Mouse (Mus musculus) hindbrain, embryonic 13.5 days (tissue): ENCODE results near the gene Aloxe3. TPM values are rescaled to one million over a fixed set of nuclear protein-coding genes. Genes with fewer than 3 reads are reported as not detected.

Experiments
- ATAC-seq: fragments of 200-750 bp; cut with Nextera tagmentation; 2 replicates; pipeline ENCODE4 v1.8.0; 2017; ENCODE audit warnings: moderate TSS enrichment; ENCODE audit not compliant: low FRiP score
- H3K27ac ChIP-seq: fragments of 300-500 bp; sonication (generic); 2 replicates; pipeline ENCODE4 v1.5.1; 2015; ENCODE audit warnings: inconsistent platforms, mild to moderate bottlenecking, moderate library complexity
- H3K27me3 ChIP-seq: fragments of 300-500 bp; sonication (generic); 2 replicates; pipeline ENCODE4 v1.6.1; 2015; ENCODE audit warnings: mild to moderate bottlenecking, inconsistent platforms
- H3K36me3 ChIP-seq: fragments of 300-500 bp; sonication (generic); 2 replicates; pipeline ENCODE4 v1.6.1; 2015; ENCODE audit warnings: mild to moderate bottlenecking, inconsistent platforms
- H3K4me1 ChIP-seq: fragments of 300-500 bp; sonication (generic); replicated peaks from 2 replicates; pipeline ENCODE4 v1.6.1; 2015; ENCODE audit warnings: inconsistent platforms
- H3K4me2 ChIP-seq: fragments of 300-500 bp; sonication (generic); 2 replicates; pipeline ENCODE4 v1.6.1; 2015; ENCODE audit warnings: inconsistent platforms, mild to moderate bottlenecking, moderate library complexity
- H3K4me3 ChIP-seq: fragments of 300-500 bp; sonication (generic); 2 replicates; pipeline ENCODE4 v1.5.1; 2015; ENCODE audit warnings: mild to moderate bottlenecking, inconsistent platforms
- H3K9ac ChIP-seq: fragments of 300-500 bp; sonication (generic); 2 replicates; pipeline ENCODE4 v1.6.1; 2015; ENCODE audit warnings: mild to moderate bottlenecking, inconsistent platforms
- H3K9me3 ChIP-seq: fragments of 300-500 bp; sonication (generic); 2 replicates; pipeline ENCODE4 v1.6.1; 2016; ENCODE audit warnings: inconsistent platforms
- WGBS: fragments of 180-500 bp; shearing (Covaris S2); methylation state at CpG from one replicate; pipeline ENCODE4 v1.1.7; 2015; 5-methylcytosine and 5-hydroxymethylcytosine counted together
- polyA plus RNA-seq: library from polyadenylated mRNA; unstranded; fragments of >200 nt; fragmentation: Nextera tagmentation; extraction: Ambion mirVana; gene quantifications from 2 replicates; pipeline ENCODE4 v1.2.1, GENCODE M21; 2015

The Aloxe3 gene
- polyA plus RNA-seq, 1 experiment from 2014 or later: 0.71 TPM

DNA sequence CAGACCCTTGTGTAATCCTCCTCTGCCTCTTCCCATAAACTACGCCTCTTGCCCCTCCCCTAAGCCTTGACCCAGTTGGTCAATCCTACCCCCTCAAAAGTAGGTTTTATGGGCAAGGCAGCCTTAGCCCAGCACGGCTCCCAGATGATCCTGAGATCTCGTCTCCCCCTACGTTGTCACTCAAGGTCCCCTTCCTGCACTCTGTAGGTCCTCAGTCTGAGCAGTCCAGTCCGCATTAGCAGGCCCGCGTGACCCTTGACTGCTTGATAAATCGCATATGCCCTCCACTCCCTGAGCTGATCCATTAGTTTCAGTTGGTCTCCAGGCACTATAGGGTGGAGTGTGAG, 8.9 kb downstream of the Aloxe3 start:
- 28% methylated on average over 8 of the region's 8 CpGs for WGBS
- Histone ChIP-seq H3K9me3 (no peaks in the 10 kb centered on the region), H3K4me2 (peak overlapping the region; percentile 58), H3K36me3 (no peaks in the 10 kb centered on the region), H3K4me1 (peaks cover 13% of the 10 kb centered on the region), H3K27ac (no peak overlapping the region; the same call in 1 of the 2 replicates), H3K9ac (peak overlapping the region; percentile 64), H3K4me3 (peak overlapping the region; percentile 43), H3K27me3 (peaks cover 34% of the 10 kb centered on the region)
- ATAC-seq: 0 out of 2 replicates have a peak, but pooled peaks have one; percentile 15

- Histone ChIP-seq H3K9ac (no peak overlapping the region), H3K4me3 (no peak overlapping the region), H3K9me3 (no peaks in the 10 kb centered on the region), H3K4me2 (no peak overlapping the region), H3K27me3 (peaks cover 28% of the 10 kb centered on the region), H3K4me1 (peaks cover 13% of the 10 kb centered on the region), H3K27ac (no peak overlapping the region), H3K36me3 (no peaks in the 10 kb centered on the region)
- 88% methylated on average over 6 of the region's 6 CpGs for WGBS
- no peak for ATAC-seq
Measured at GRCm38 (mm10) chr11:69135361-69135760, 9.7 kb downstream of the Aloxe3 start.

DNA sequence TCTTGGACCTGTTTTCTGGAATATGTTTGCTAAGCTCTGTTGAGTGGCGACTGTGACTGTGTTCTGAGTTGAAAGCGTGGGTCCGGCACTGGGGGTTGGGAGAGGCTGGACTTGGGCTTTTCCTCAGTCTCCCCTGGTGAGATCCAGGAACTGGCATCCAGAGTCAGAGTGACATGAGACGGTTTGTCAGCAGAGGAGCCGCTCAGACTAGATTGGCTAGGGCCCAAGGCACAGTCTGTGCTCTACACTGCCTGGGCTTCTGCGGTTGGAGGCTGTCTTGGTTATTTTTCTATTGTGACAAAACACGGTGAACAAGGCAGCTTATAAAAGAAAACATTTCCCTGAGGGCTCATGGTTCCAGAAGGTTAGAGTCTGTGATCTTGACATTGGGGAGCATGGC, 21.9 kb downstream of the Aloxe3 start:
- Histone ChIP-seq H3K27ac (no peak overlapping the region), H3K27me3 (peaks cover 29% of the 10 kb centered on the region), H3K4me2 (no peak overlapping the region), H3K9me3 (no peaks in the 10 kb centered on the region), H3K4me1 (peaks cover 6% of the 10 kb centered on the region; the same call in 1 of the 2 replicates), H3K36me3 (no peaks in the 10 kb centered on the region), H3K4me3 (no peak overlapping the region), H3K9ac (no peak overlapping the region)
- ATAC-seq: no peak
- 66% methylated on average over 7 of the region's 7 CpGs for WGBS

- peaks cover 28% of the 10 kb centered on the region for H3K27me3 ChIP-seq
Measured at GRCm38 (mm10) chr11:69148451-69148960, 22.8 kb downstream of the Aloxe3 start.

GRCm38 (mm10) chr11:69149728-69150127, 24.0 kb downstream of the Aloxe3 start:
- ATAC-seq: no peak
- 77% methylated on average over 6 of the region's 6 CpGs for WGBS
- H3K27me3 ChIP-seq: peaks cover 29% of the 10 kb centered on the region
- H3K9me3 ChIP-seq: no peaks in the 10 kb centered on the region
- H3K9ac ChIP-seq: 0 out of 2 replicates have a peak overlapping the region, but pooled peaks have one; percentile 19
- H3K27ac ChIP-seq: no peak overlapping the region
- H3K36me3 ChIP-seq: no peaks in the 10 kb centered on the region
- H3K4me3 ChIP-seq: no peak overlapping the region
- H3K4me1 ChIP-seq: peaks cover 6% of the 10 kb centered on the region; the same call in 1 of the 2 replicates
- H3K4me2 ChIP-seq: no peak overlapping the region

More at GRCm38 (mm10) chr11:69148451-69148960, 22.8 kb downstream of the Aloxe3 start:
- WGBS: 90% methylated on average over 5 of the region's 5 CpGs
- no peaks in the 10 kb centered on the region for H3K36me3 ChIP-seq
- peaks cover 6% of the 10 kb centered on the region; the same call in 1 of the 2 replicates for H3K4me1 ChIP-seq
- H3K27ac ChIP-seq: no peak overlapping the region
- no peak overlapping the region for H3K9ac ChIP-seq
- no peak overlapping the region for H3K4me3 ChIP-seq
- no peak overlapping the region for H3K4me2 ChIP-seq
- no peaks in the 10 kb centered on the region for H3K9me3 ChIP-seq
- ATAC-seq: no peak

GRCm38 (mm10) chr11:69150444-69150843, 24.7 kb downstream of the Aloxe3 start:
- peaks cover 6% of the 10 kb centered on the region; the same call in 1 of the 2 replicates for H3K4me1 ChIP-seq
- no peaks in the 10 kb centered on the region for H3K9me3 ChIP-seq
- peaks cover 37% of the 10 kb centered on the region for H3K27me3 ChIP-seq
- no peak overlapping the region for H3K27ac ChIP-seq
- H3K4me3 ChIP-seq: peak overlapping the region; percentile 7; the same call in 1 of the 2 replicates
- 8% methylated on average over 7 of the region's 7 CpGs for WGBS
- no peaks in the 10 kb centered on the region for H3K36me3 ChIP-seq
- no peak for ATAC-seq
- peak overlapping the region; percentile 41 for H3K4me2 ChIP-seq
- H3K9ac ChIP-seq: no peak overlapping the region

- Histone ChIP-seq H3K27ac (no peak overlapping the region), H3K27me3 (peaks cover 38% of the 10 kb centered on the region), H3K36me3 (no peaks in the 10 kb centered on the region), H3K9me3 (no peaks in the 10 kb centered on the region), H3K4me2 (peak overlapping the region; percentile 41), H3K4me1 (peaks cover 6% of the 10 kb centered on the region; the same call in 1 of the 2 replicates), H3K9ac (no peak overlapping the region), H3K4me3 (peak overlapping the region; percentile 7; the same call in 1 of the 2 replicates)
- no peak for ATAC-seq
- WGBS: 70% methylated on average over 6 of the region's 6 CpGs
Measured at GRCm38 (mm10) chr11:69151004-69151403, 25.3 kb downstream of the Aloxe3 start.

DNA sequence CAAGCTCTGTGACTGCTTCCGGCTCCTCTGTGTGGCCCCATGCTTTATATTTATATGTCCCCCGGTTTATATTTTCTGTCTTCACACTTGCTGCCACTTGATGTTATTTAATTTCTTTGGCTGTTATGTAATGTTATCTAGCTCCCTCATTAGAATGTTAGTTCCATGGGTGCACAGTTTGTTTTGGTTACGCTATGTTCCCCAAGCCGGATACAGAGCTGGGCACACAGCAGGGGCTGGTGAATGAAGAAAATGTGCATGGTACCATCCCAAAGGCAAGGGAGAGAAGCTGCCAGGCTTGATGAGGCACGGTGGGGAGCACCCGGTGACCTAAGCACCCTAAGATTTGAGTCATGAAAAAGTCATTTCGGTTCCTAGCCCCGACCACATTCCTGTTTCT, 28.1 kb downstream of the Aloxe3 start:
- Histone ChIP-seq H3K4me1 (peaks cover 17% of the 10 kb centered on the region), H3K9me3 (no peaks in the 10 kb centered on the region), H3K4me2 (no peak overlapping the region), H3K27ac (no peak overlapping the region), H3K4me3 (no peak overlapping the region), H3K27me3 (peaks cover 58% of the 10 kb centered on the region), H3K9ac (no peak overlapping the region), H3K36me3 (no peaks in the 10 kb centered on the region)
- no peak for ATAC-seq
- 80% methylated on average over 8 of the region's 8 CpGs for WGBS

DNA sequence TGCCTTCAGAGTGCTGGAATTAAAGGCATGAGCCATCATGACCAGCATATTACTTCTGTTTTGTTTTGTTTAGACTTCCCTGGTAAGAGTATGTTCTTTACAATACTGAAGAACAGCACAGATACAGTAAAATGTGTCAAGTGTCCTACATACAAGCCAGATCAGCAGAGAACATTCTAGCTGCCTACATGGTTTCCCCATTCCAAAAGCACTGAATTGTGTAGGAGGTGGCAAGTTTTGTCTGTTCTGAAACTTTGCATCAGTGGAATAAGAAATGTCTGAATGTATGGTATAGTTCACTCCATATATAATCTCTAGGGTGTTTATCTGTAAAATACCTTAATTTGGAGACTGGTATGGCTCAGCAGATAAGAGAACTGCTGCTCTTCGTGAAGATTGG, 29.7 kb downstream of the Aloxe3 start:
- ATAC-seq: no peak
- no peak overlapping the region for H3K27ac ChIP-seq
- no peak overlapping the region for H3K9ac ChIP-seq
- no peak overlapping the region for H3K4me2 ChIP-seq
- WGBS: 52% methylated on average over 1 of the region's 1 CpGs
- no peaks in the 10 kb centered on the region for H3K36me3 ChIP-seq
- peaks cover 17% of the 10 kb centered on the region for H3K4me1 ChIP-seq
- no peaks in the 10 kb centered on the region for H3K9me3 ChIP-seq
- peaks cover 65% of the 10 kb centered on the region for H3K27me3 ChIP-seq
- no peak overlapping the region for H3K4me3 ChIP-seq

- Histone ChIP-seq H3K36me3 (no peaks in the 10 kb centered on the region), H3K9ac (peak within 1 kb of the TSS; percentile 59; the same call in 1 of the 2 replicates), H3K9me3 (no peaks in the 10 kb centered on the region), H3K4me1 (peaks cover 11% of the 10 kb centered on the region), H3K4me3 (peak within 1 kb of the TSS; percentile 30), H3K27ac (no peak within 1 kb of the TSS), H3K27me3 (peaks cover 57% of the 10 kb centered on the region), H3K4me2 (peak within 1 kb of the TSS; percentile 53)
- peak; percentile 57; the same call in 1 of the 2 replicates for ATAC-seq
- WGBS: 1% methylated on average over 18 of the region's 18 CpGs
Measured at GRCm38 (mm10) chr11:69156800-69157199, 31.1 kb downstream of the Aloxe3 start, which contains the start of gene Alox12b. Alox12b (plus strand) TSS chr11:69156989.

GRCm38 (mm10) chr11:69169313-69169712, 43.6 kb downstream of the Aloxe3 start:
- H3K4me3 ChIP-seq: no peak overlapping the region
- no peak overlapping the region for H3K9ac ChIP-seq
- H3K4me2 ChIP-seq: no peak overlapping the region
- 85% methylated on average over 12 of the region's 12 CpGs for WGBS
- no peaks in the 10 kb centered on the region; the same call in 1 of the 2 replicates for H3K4me1 ChIP-seq
- no peak for ATAC-seq
- H3K27me3 ChIP-seq: peaks cover 16% of the 10 kb centered on the region; the same call in 1 of the 2 replicates
- H3K27ac ChIP-seq: no peak overlapping the region
- H3K36me3 ChIP-seq: no peaks in the 10 kb centered on the region
- H3K9me3 ChIP-seq: no peaks in the 10 kb centered on the region

GRCm38 (mm10) chr11:69171626-69172025, 45.9 kb downstream of the Aloxe3 start:
- no peak overlapping the region for H3K4me2 ChIP-seq
- 25% methylated on average over 7 of the region's 7 CpGs for WGBS
- ATAC-seq: no peak
- H3K4me3 ChIP-seq: no peak overlapping the region
- no peaks in the 10 kb centered on the region for H3K9me3 ChIP-seq
- no peak overlapping the region for H3K9ac ChIP-seq
- H3K27me3 ChIP-seq: no peaks in the 10 kb centered on the region
- no peaks in the 10 kb centered on the region for H3K36me3 ChIP-seq
- H3K4me1 ChIP-seq: no peaks in the 10 kb centered on the region; the same call in 1 of the 2 replicates
- no peak overlapping the region for H3K27ac ChIP-seq

GRCm38 (mm10) chr11:69172606-69173005, 46.9 kb downstream of the Aloxe3 start:
- H3K4me1 ChIP-seq: no peaks in the 10 kb centered on the region
- H3K36me3 ChIP-seq: no peaks in the 10 kb centered on the region
- no peaks in the 10 kb centered on the region for H3K9me3 ChIP-seq
- no peak overlapping the region for H3K4me3 ChIP-seq
- no peak overlapping the region for H3K4me2 ChIP-seq
- no peak for ATAC-seq
- H3K27me3 ChIP-seq: no peaks in the 10 kb centered on the region
- no peak overlapping the region for H3K27ac ChIP-seq
- H3K9ac ChIP-seq: no peak overlapping the region
- WGBS: 90% methylated on average over 2 of the region's 2 CpGs
